Mouse (Mus musculus) intestine, postnatal 0 days (tissue): ENCODE measurements around the gene Ccdc13. TPM values are rescaled to one million over a fixed set of nuclear protein-coding genes. Genes with fewer than 3 reads are reported as not detected.

Source experiments
- ATAC-seq: fragments of 200-750 bp; cut with Nextera tagmentation; 2 replicates; pipeline ENCODE4 v1.8.0; 2017; ENCODE audit warnings: mild to moderate bottlenecking, moderate TSS enrichment, moderate library complexity
- H3K27ac ChIP-seq: fragments of 300-500 bp; sonication (generic); 2 replicates; pipeline ENCODE4 v1.5.1; 2014; ENCODE audit warnings: mild to moderate bottlenecking, low read depth, low read length, moderate library complexity
- H3K27me3 ChIP-seq: fragments of 300-500 bp; sonication (generic); replicated peaks from 2 replicates; pipeline ENCODE4 v1.6.1; 2014; ENCODE audit warnings: low read length, mixed read lengths; ENCODE audit not compliant: control insufficient read depth, insufficient read depth
- H3K36me3 ChIP-seq: fragments of 300-500 bp; sonication (generic); 2 replicates; pipeline ENCODE4 v1.6.1; 2014; ENCODE audit warnings: mild to moderate bottlenecking, moderate library complexity; ENCODE audit not compliant: control insufficient read depth, insufficient read depth
- H3K4me1 ChIP-seq: fragments of 300-500 bp; sonication (generic); replicated peaks from 2 replicates; pipeline ENCODE4 v1.6.1; 2014; ENCODE audit warnings: antibody characterized with exemption, low read length, mixed read lengths; ENCODE audit not compliant: control insufficient read depth, insufficient read depth
- H3K4me2 ChIP-seq: fragments of 300-500 bp; sonication (generic); replicated peaks from 2 replicates; pipeline ENCODE4 v1.6.1; 2014; ENCODE audit warnings: low read depth, mild to moderate bottlenecking, moderate library complexity
- H3K4me3 ChIP-seq: fragments of 300-500 bp; sonication (generic); 2 replicates; pipeline ENCODE4 v1.5.1; 2014; ENCODE audit warnings: low read depth, low read length
- H3K9ac ChIP-seq: fragments of 300-500 bp; sonication (generic); 2 replicates; pipeline ENCODE4 v1.6.1; 2014; ENCODE audit warnings: mild to moderate bottlenecking, low read depth, low read length
- H3K9me3 ChIP-seq: fragments of 300-500 bp; sonication (generic); 2 replicates; pipeline ENCODE4 v1.6.1; 2016; ENCODE audit warnings: mixed run types; ENCODE audit not compliant: control insufficient read depth
- CTCF ChIP-seq: sonication (generic); IDR thresholded peaks from 2 replicates; pipeline ENCODE4 v1.5.1; 2016; ENCODE audit warnings: low read depth, mild to moderate bottlenecking, control low read depth, antibody characterized with exemption, moderate library complexity
- WGBS: fragments of 180-500 bp; shearing (Covaris S2); extraction: QIAGEN DNeasy Blood & Tissue Kit; methylation state at CpG from one replicate; pipeline ENCODE4 v1.1.7; 2014; 5-methylcytosine and 5-hydroxymethylcytosine counted together
- polyA plus RNA-seq: library from polyadenylated mRNA; unstranded; fragments of >200 nt; fragmentation: Nextera tagmentation; extraction: Ambion mirVana; gene quantifications from 2 replicates; pipeline ENCODE4 v1.2.1, GENCODE M21; 2015

Gene Ccdc13
- polyA plus RNA-seq, 1 experiment from 2014 or later: 0.31 TPM

DNA sequence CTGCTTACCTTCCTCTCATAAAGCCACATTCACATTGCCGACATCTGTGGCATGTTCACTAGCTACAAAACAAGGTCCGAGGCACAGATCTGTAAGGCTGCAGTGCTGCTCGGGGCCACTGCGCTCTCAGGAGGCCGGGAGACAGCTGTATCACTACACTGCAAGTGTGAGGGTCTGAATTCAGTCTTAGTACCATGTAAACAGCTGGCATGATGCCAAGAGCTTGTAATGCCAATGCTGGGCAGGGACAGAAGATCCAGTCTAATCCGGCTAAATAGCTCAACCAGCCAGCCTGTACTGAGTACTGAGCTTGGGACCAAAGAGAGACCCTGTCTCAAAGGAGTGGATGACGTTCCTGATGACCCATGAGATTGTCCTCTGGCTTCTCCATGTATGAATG lies 15.3 kb downstream of the Ccdc13 start:
- H3K4me1 ChIP-seq: no peaks in the 10 kb centered on the region
- no peaks in the 10 kb centered on the region for H3K36me3 ChIP-seq
- H3K4me3 ChIP-seq: no peak overlapping the region
- no peak overlapping the region for H3K9ac ChIP-seq
- H3K27me3 ChIP-seq: no peaks in the 10 kb centered on the region
- no peak for ATAC-seq
- TF ChIP-seq CTCF: no peak
- H3K9me3 ChIP-seq: no peaks in the 10 kb centered on the region
- H3K4me2 ChIP-seq: no peak overlapping the region
- 80% methylated on average over 7 of the region's 7 CpGs for WGBS
- H3K27ac ChIP-seq: no peak overlapping the region

DNA sequence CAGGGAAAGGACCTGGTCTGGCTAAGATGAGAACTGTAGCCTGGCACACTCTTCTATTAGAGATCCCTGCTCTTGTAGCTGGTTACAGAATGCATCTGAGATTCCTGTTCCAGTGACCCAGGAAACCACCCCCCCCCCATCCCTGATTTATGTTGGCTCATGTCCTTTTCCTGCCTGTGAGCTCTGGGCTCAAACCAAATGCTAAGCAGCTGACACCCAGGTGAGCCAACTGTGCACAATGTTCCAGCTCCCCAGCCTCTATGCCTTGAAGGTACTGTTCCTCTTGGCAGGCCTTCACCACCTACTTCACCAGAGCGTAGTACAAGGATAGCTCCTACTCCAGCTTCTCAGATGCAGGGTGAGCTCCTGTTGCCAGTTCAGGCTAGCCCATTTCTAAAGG lies 16.2 kb downstream of the Ccdc13 start:
- H3K36me3 ChIP-seq: no peaks in the 10 kb centered on the region
- no peaks in the 10 kb centered on the region for H3K4me1 ChIP-seq
- no peak for ATAC-seq
- no peak overlapping the region for H3K4me2 ChIP-seq
- WGBS: 96% methylated on average over 1 of the region's 1 CpGs
- no peak overlapping the region for H3K27ac ChIP-seq
- H3K9ac ChIP-seq: no peak overlapping the region
- no peak overlapping the region for H3K4me3 ChIP-seq
- H3K27me3 ChIP-seq: no peaks in the 10 kb centered on the region
- no peaks in the 10 kb centered on the region for H3K9me3 ChIP-seq
- no peak for TF ChIP-seq CTCF

GRCm38 (mm10) chr9:121822585-121822991 lies 16.7 kb downstream of the Ccdc13 start:
- Histone ChIP-seq H3K9ac (no peak overlapping the region), H3K4me1 (no peaks in the 10 kb centered on the region), H3K36me3 (no peaks in the 10 kb centered on the region), H3K9me3 (no peaks in the 10 kb centered on the region), H3K4me2 (no peak overlapping the region), H3K27ac (no peak overlapping the region), H3K27me3 (no peaks in the 10 kb centered on the region), H3K4me3 (no peak overlapping the region)
- 70% methylated on average over 6 of the region's 6 CpGs for WGBS
- no peak for ATAC-seq
- no peak for TF ChIP-seq CTCF

DNA sequence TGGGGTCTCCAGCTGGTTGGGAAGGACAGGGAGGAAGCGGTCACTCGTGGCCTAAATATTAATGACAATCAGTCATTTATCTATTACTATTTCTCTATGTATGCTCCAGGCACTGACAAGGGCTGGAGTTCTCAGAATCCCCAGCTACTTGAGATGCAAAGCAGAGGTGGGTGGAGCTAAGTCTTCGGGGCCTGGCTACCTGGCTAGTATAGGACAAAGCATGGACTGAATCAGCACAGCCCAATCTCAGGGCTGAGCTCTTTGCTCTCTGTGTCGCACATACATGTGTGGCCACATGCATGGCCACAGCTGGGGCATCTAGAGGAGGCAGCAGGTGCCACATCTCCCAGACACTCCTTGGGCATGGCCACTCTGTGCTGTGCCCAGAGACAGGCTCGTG lies 18.5 kb downstream of the Ccdc13 start:
- no peak for ATAC-seq
- H3K36me3 ChIP-seq: no peaks in the 10 kb centered on the region
- no peaks in the 10 kb centered on the region for H3K27me3 ChIP-seq
- H3K27ac ChIP-seq: no peak overlapping the region
- TF ChIP-seq CTCF: no peak
- H3K4me1 ChIP-seq: no peaks in the 10 kb centered on the region
- 73% methylated on average over 5 of the region's 5 CpGs for WGBS
- no peak overlapping the region for H3K9ac ChIP-seq
- H3K9me3 ChIP-seq: no peaks in the 10 kb centered on the region
- no peak overlapping the region for H3K4me2 ChIP-seq
- no peak overlapping the region for H3K4me3 ChIP-seq

- no peak overlapping the region for H3K4me2 ChIP-seq
- no peak overlapping the region for H3K9ac ChIP-seq
- 55% methylated on average over 7 of the region's 7 CpGs for WGBS
- H3K36me3 ChIP-seq: no peaks in the 10 kb centered on the region
- H3K27me3 ChIP-seq: no peaks in the 10 kb centered on the region
- no peak overlapping the region for H3K27ac ChIP-seq
- no peaks in the 10 kb centered on the region for H3K9me3 ChIP-seq
- TF ChIP-seq CTCF: no peak
- no peaks in the 10 kb centered on the region for H3K4me1 ChIP-seq
- ATAC-seq: no peak
- H3K4me3 ChIP-seq: no peak overlapping the region
Measured at GRCm38 (mm10) chr9:121819771-121820471, 19.3 kb downstream of the Ccdc13 start.

GRCm38 (mm10) chr9:121819073-121819770 lies 20.0 kb downstream of the Ccdc13 start:
- no peaks in the 10 kb centered on the region for H3K9me3 ChIP-seq
- H3K36me3 ChIP-seq: no peaks in the 10 kb centered on the region
- WGBS: 47% methylated on average over 9 of the region's 9 CpGs
- H3K4me1 ChIP-seq: no peaks in the 10 kb centered on the region
- no peak for TF ChIP-seq CTCF
- no peak overlapping the region for H3K4me3 ChIP-seq
- H3K27me3 ChIP-seq: no peaks in the 10 kb centered on the region
- H3K4me2 ChIP-seq: no peak overlapping the region
- no peak overlapping the region for H3K9ac ChIP-seq
- ATAC-seq: no peak
- H3K27ac ChIP-seq: no peak overlapping the region
